Mouse (Mus musculus) urinary bladder, postnatal 10 days (tissue): ENCODE measurements around the gene Gm10486.
"Not testable (repeated sequence)": the region's sequence is repeated elsewhere in the genome, so short reads cannot be mapped to it uniquely, and the experiment has no call there.

Experiments
- DNase-seq: peaks from one replicate; pipeline ENCODE4 v3.0.0; 2022; ENCODE audit warnings: low spot score

Gene Gm10486

DNA sequence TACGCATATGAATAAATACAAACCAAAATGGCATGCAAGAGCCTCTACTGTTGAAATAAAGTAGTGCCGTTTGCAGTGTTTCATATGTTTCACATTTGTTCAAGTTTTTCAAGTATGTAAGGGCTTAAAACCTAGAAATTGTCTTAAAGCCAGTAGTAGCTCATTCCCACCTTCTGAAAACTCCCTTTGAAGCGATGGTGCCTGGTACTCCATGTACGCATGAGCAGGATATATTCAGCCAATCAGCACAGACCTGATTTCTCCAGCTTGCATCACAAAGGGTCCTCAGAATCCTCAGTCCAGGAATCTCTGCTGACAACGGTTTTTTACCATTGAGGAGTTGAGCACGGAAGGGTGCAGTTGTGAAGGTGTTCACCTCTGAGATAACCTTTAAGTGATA is at the start of gene Gm10486:
Gene Gm10486, plus strand, starts transcription at position 301 of the 400 bp plus-strand sequence.
- not testable (repeated sequence) for DNase-seq
